Mouse (Mus musculus) cerebellum, adult 2 months (tissue): ENCODE measurements at regions not wholly inside any gene's neighbourhood (a gene's known extent, or its start where the extent isn't known, plus 50 kb on each side); places are given as distances from the start of the nearest gene placed in this dataset.

Experiments
- CTCF ChIP-seq: fragments of 200-500 bp; IDR thresholded peaks from 2 replicates; pipeline ENCODE4 v1.5.1; 2011; ENCODE audit warnings: low read depth, mild to moderate bottlenecking, control low read depth, low read length, moderate library complexity, borderline replicate concordance; ENCODE audit not compliant: insufficient read depth
- POLR2A ChIP-seq: fragments of 200-500 bp; IDR thresholded peaks from 2 replicates; pipeline ENCODE4 v1.6.1; 2011; ENCODE audit warnings: low read length, control low read depth, borderline replicate concordance; ENCODE audit not compliant: insufficient read depth

DNA sequence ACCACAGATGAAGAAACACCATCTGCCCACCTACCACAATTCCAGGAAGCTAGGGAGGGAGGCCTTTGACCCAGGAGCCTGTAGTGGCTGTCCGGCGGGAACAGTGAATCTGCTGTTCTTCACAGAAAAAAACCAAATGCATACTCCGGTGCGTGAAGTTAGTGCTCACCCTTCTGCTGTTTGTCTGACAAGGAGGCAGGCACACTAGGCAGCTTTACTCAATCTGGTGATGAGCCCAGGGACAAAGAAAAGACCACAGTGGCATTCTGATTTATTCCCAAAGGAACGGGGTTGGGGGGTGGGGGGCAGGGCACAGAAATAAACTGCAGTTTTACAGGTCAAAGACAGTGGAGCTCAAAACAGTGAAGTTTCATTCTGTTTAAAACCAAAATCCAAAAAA, 64.4 kb downstream of the Ddx3x start:
- TF ChIP-seq POLR2A (no peak), CTCF (no peak)
